Mouse (Mus musculus) lung, postnatal 4 days (tissue): Measurements from ENCODE around the gene Rbms1.

ENCODE experiments used
- DNase-seq, 2 experiments: peaks; one replicate each; pipeline ENCODE4 v3.0.0; 2021

The Rbms1 gene

GRCm38 (mm10) chr2:60804763-60805162, 158.2 kb downstream of the Rbms1 start:
- no peak for DNase-seq

- DNase-seq, result no peak
These were observed 159.6 kb downstream of the Rbms1 start for GRCm38 (mm10) chr2:60803377-60803776.

DNA sequence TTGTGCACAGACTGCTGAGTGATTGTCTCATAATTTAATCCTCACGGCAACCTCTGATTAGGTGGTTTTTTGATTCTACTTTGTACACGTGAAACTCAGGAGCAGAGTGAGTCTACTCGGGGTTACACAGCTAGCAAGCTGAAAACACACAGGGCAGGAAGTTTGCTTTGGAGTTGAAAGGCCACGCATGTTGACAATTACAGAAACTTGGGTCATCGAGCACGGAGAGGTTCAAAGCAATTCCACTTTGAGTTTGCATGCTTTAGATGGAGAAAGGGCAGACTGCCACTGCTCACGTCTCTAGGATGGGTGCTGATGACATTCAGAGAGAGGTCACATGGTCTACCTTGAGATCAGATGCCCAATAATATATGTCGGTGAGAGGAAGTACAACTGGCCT, 160.2 kb downstream of the Rbms1 start:
- DNase-seq, result no peak

- DNase-seq, result peak in 1 of 2 experiments; percentile 62
These were observed 160.8 kb downstream of the Rbms1 start for GRCm38 (mm10) chr2:60802191-60802590.

- DNase-seq, result no peak
These were observed 161.3 kb downstream of the Rbms1 start for GRCm38 (mm10) chr2:60801571-60802155.

- no peak for DNase-seq
These were observed 162.0 kb downstream of the Rbms1 start for GRCm38 (mm10) chr2:60800921-60801558.

DNA sequence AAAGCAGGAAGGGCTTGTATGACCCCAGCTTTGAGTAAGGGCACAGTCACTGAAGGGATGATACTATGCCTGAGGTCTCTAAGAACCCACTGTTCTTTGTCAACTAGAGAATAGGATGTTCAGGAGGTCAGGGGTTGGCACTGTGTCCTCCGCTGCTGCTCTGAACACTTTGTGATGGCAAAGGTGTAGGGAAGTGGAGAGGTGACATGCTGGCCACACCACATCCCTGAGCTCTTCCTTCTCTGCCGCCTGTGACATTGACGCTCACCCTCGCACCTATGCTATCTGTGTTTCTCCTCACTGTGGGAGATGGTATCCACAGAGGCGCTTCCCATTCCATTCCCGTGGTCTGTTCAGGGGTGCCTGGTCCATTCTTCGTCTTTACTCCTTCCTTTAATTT, 163.2 kb downstream of the Rbms1 start:
- DNase-seq, result no peak

DNA sequence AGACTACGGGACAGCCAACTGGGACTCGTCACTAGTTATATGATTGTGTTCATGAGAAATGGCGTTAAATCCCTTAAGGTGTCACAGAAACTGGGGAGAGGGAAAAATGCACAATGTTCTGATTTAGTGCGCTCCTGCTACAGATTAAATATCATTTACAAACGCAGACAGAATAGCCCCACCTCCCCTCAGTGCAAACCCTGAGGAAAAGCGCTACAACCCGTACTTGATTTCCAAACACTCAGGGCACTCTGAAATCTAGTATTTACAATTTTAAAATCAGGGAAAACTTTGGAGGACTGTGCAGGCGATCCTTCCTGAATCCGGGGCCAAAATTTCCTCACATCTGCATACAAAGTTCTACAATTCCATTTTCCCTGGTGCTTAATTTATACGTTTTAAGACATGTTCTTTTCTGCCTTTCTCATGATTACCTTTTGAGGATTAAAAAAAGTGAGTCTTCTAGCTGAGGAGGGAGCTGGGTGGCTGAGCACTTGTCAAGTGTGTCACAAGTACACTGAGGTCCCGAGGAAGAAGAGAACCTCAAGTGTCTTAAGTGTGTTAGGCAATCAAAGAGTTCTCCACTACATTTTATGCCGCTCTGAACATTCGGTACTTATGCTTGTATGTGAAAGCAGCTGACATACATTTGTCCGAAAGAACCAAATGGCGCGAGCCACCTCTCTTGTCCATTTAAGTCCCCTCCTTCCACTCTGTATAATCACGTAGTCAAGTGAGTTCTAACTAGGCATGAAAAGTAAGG, 164.0 kb downstream of the Rbms1 start:
- no peak for DNase-seq

- peak; percentile 75 to 82 for DNase-seq
These were observed 165.9 kb downstream of the Rbms1 start for GRCm38 (mm10) chr2:60796969-60797669.

DNA sequence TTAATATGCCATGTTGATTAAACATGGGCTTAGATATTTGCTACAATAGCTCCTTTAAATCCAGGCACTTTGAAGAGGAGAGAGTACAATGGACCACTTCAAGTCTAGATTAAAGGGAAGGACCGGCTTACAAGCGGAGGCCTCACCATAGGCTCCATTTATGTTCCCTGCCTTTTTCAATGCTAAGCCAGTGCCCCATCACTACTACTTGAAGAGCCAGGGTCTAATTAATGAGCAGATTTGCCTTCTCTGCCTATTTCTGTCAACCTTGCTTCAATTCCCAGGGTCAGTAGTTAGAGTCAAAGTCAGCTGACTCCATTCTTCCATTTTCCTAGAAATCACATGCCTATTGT, 166.4 kb downstream of the Rbms1 start:
- DNase-seq, result no peak

GRCm38 (mm10) chr2:60795861-60796260, 167.1 kb downstream of the Rbms1 start:
- DNase-seq, result no peak

- DNase-seq, result no peak
These were observed 170.5 kb downstream of the Rbms1 start for GRCm38 (mm10) chr2:60792506-60792905.

DNA sequence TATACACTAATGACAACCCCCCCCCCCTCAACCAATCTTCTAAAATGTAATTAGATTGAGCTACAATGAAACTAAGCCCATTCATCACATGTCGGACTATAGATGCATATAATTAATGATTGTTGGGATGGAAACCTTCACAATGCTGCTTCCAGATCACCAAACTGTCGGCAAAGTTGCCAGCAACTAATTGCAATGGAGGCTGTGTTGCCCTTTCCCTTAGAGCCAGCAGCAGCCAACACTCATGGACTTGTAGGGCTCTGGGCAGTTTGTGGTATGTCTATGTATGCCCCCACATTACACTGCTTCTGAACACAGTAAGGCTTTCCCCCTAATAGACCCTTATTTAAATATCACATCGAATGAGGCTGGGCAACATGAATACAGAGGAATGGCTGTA, 173.9 kb downstream of the Rbms1 start:
- DNase-seq, result no peak

GRCm38 (mm10) chr2:60788173-60788908, 174.7 kb downstream of the Rbms1 start:
- no peak for DNase-seq

DNA sequence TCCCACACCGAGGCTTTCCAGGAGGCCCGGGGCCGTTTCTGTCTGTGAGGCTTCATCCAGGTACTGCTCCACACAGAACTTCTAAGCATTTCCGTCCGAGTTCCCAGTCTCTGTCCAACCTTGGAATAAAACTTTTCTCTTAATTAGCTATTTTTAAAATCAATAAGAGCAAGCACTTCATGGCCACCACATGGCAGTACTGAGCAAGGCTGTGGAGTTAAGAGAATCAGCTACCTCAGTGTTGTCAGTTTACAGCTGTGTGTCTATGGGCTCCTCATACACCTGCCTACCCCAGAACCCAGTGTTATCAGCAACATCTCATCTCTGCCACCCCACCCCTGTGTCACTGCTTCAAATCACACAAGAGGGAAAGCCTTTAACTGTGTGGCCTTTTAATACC, 175.9 kb downstream of the Rbms1 start:
- no peak for DNase-seq

GRCm38 (mm10) chr2:60786289-60786688, 176.7 kb downstream of the Rbms1 start:
- DNase-seq, result no peak

DNA sequence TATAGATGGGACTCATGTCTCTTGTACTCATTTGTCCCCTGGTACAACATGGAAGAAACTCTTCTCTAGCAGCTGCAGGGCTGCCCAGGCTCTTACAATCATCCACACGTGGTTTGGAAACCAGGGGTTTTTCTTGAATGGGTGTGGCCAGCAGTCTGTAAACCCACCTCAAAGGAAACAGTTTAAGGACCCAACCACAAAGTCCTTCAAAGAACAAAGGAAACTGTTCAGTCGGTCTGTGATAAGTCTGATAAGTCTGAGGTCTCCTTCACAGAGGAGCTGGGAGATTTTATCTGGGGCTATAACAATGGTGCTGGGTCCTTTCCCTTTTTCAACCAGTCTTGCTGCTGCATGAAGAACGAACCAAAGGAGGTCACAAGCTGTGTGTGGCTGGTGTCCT, 188.5 kb downstream of the Rbms1 start:
- no peak for DNase-seq

GRCm38 (mm10) chr2:60773592-60773991, 189.4 kb downstream of the Rbms1 start:
- peak; percentile 44 to 68 for DNase-seq

- no peak for DNase-seq
These were observed 196.6 kb downstream of the Rbms1 start for GRCm38 (mm10) chr2:60766420-60766819.

DNA sequence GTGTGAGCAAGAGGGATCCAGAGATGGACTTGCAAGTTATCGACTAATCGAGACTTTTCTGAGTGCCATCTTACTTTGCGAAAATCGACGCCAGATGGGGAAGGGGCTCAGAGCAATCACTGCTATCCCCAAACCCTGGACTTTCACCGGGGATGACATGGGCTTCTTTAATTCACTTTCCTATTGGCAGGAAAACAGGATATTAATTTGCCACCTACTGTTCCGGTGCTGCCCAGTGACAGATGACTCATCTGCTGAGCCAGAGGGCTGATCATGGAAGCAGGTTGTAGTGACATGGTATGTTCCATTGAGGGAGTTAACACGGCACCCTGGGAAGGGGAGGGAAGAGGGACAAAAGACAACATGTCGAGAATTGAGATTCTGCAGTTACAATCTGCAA, 206.8 kb downstream of the Rbms1 start:
- DNase-seq, result no peak

- DNase-seq, result no peak
These were observed 207.9 kb downstream of the Rbms1 start for GRCm38 (mm10) chr2:60755101-60755500.

DNA sequence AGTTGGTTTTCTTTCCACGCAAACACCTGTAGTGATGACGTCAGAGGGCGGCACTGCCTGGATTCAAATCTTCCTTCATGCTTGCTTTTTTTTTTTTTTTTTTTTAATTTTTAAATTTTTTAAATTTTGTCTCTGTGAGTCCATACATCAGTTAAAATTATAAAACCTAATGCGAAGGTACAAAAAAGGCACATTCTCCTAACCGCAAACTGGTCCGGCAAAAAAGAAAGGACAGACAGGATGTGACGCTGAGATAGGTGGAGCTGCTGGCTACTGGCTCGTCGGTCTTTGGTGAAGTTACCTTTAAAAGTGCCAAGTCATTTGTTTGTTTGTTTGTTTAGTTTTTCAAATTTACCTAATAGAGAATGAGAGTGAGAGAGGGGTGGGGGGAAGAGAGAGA, 211.7 kb downstream of the Rbms1 start:
- DNase-seq, result no peak

DNA sequence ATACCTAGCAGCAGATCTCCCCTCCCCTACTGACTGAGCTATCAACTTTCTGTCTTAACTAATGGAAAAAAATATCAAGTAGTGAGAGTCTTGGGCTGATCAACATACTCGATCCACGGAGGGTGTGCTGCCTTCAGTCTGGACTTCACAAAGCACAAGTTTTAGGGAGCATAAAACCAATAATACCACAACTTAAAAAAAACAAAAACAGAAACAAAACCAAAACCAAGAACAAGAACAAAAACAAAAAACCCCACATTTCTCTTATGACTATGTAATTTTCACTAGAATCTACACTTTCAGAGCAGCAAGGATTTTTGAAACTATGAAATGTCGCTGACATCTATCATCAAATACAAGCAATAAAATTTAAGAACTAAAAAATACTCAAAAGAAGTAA, 212.4 kb downstream of the Rbms1 start:
- DNase-seq, result no peak
